Mouse (Mus musculus) embryonic fibroblast, embryonic 13.5 days (primary cell): ENCODE results near the gene Carmil3. TPM values are rescaled to one million over a fixed set of nuclear protein-coding genes. Genes with fewer than 3 reads are reported as not detected.

Experiments
- H3K27ac ChIP-seq: 2 replicates; pipeline ENCODE4 v1.5.1; 2012; ENCODE audit warnings: low read length, control low read depth, inconsistent platforms; ENCODE audit not compliant: insufficient read depth
- H3K4me1 ChIP-seq: 2 replicates; pipeline ENCODE4 v1.6.1; 2011; ENCODE audit warnings: low read length; ENCODE audit not compliant: control insufficient read depth, insufficient read depth
- H3K4me3 ChIP-seq: 2 replicates; pipeline ENCODE4 v1.5.1; 2011; ENCODE audit warnings: mild to moderate bottlenecking, control low read depth, low read length; ENCODE audit not compliant: insufficient read depth
- CTCF ChIP-seq: IDR thresholded peaks from 2 replicates; pipeline ENCODE4 v1.5.1; 2011; ENCODE audit warnings: mild to moderate bottlenecking, control low read depth, low read length, moderate library complexity, borderline replicate concordance; ENCODE audit not compliant: insufficient read depth
- POLR2A ChIP-seq: IDR thresholded peaks from 2 replicates; pipeline ENCODE4 v1.6.1; 2011; ENCODE audit warnings: low read depth, mild to moderate bottlenecking, control low read depth, low read length, moderate library complexity
- polyA plus RNA-seq: library from polyadenylated mRNA; stranded (reverse); fragments of >200 nt; gene quantifications from 2 replicates; pipeline ENCODE4 v1.2.4, GENCODE M21; 2011; ENCODE audit warnings: low read depth; ENCODE audit not compliant: missing spikeins, insufficient read length

Carmil3 gene
- polyA plus RNA-seq, 1 experiment, result 2.9 TPM

GRCm38 (mm10) chr14:55492103-55492502 is 1.7 kb downstream of the Carmil3 start:
- TF ChIP-seq POLR2A (no peak), CTCF (no peak)
- H3K4me1 ChIP-seq, result no peaks in the 10 kb centered on the region
- no peak overlapping the region for H3K27ac ChIP-seq
- H3K4me3 ChIP-seq, result no peak overlapping the region

- no peak for TF ChIP-seq CTCF
- TF ChIP-seq POLR2A, result no peak
- H3K27ac ChIP-seq, result no peak overlapping the region
- H3K4me1 ChIP-seq, result no peaks in the 10 kb centered on the region
- no peak overlapping the region for H3K4me3 ChIP-seq
Measured at GRCm38 (mm10) chr14:55495509-55496240, 5.2 kb downstream of the Carmil3 start.

- no peak for TF ChIP-seq CTCF
- TF ChIP-seq POLR2A, result no peak
- Histone ChIP-seq H3K27ac (no peak overlapping the region), H3K4me3 (no peak overlapping the region), H3K4me1 (no peaks in the 10 kb centered on the region)
Measured at GRCm38 (mm10) chr14:55496761-55497448, 6.5 kb downstream of the Carmil3 start.

- H3K4me1 ChIP-seq, result no peaks in the 10 kb centered on the region
- H3K4me3 ChIP-seq, result no peak overlapping the region
- no peak overlapping the region for H3K27ac ChIP-seq
- no peak for TF ChIP-seq POLR2A
- TF ChIP-seq CTCF, result peak; percentile 92
Measured at GRCm38 (mm10) chr14:55497449-55497821, 7.0 kb downstream of the Carmil3 start.

GRCm38 (mm10) chr14:55505612-55506011 is 15.2 kb downstream of the Carmil3 start:
- Histone ChIP-seq H3K27ac (no peak overlapping the region), H3K4me3 (no peak overlapping the region), H3K4me1 (no peaks in the 10 kb centered on the region)
- no peak for TF ChIP-seq CTCF
- TF ChIP-seq POLR2A, result no peak

GRCm38 (mm10) chr14:55507801-55508200 is 17.4 kb downstream of the Carmil3 start:
- Histone ChIP-seq H3K27ac (no peak overlapping the region), H3K4me3 (no peak overlapping the region), H3K4me1 (no peaks in the 10 kb centered on the region)
- TF ChIP-seq POLR2A (no peak), CTCF (no peak)

- Histone ChIP-seq H3K4me1 (no peaks in the 10 kb centered on the region), H3K27ac (no peak overlapping the region), H3K4me3 (no peak overlapping the region)
- TF ChIP-seq CTCF (no peak), POLR2A (no peak)
Measured at GRCm38 (mm10) chr14:55509540-55509939, 19.1 kb downstream of the Carmil3 start.

GRCm38 (mm10) chr14:55510125-55510731 is 19.8 kb downstream of the Carmil3 start, which contains the start of gene Cpne6:
Gene Cpne6 (plus strand): TSS chr14:55510445.
- Histone ChIP-seq H3K4me3 (no peak within 1 kb of the TSS), H3K27ac (no peak within 1 kb of the TSS), H3K4me1 (no peaks in the 10 kb centered on the region)
- TF ChIP-seq CTCF (no peak), POLR2A (no peak)

- TF ChIP-seq POLR2A (no peak), CTCF (no peak)
Measured at GRCm38 (mm10) chr14:55511037-55511436, 20.6 kb downstream of the Carmil3 start.

GRCm38 (mm10) chr14:55513927-55514326 is 23.5 kb downstream of the Carmil3 start:
- H3K4me3 ChIP-seq, result no peak overlapping the region
- H3K4me1 ChIP-seq, result no peaks in the 10 kb centered on the region
- H3K27ac ChIP-seq, result no peak overlapping the region
- TF ChIP-seq POLR2A (no peak), CTCF (no peak)

More at GRCm38 (mm10) chr14:55511037-55511436, 20.6 kb downstream of the Carmil3 start:
- H3K4me1 ChIP-seq, result no peaks in the 10 kb centered on the region
- no peak overlapping the region for H3K27ac ChIP-seq
- no peak overlapping the region for H3K4me3 ChIP-seq
